Mouse (Mus musculus): Measurements from ENCODE around the gene Cilp. TPM values are rescaled to one million over a fixed set of nuclear protein-coding genes. Genes with fewer than 3 reads are reported as not detected.

Gene Cilp
- polyA plus RNA-seq, 1 experiment from 2014 or later = not detected

- Histone ChIP-seq H3K27ac (ENCODE audit: poor library complexity, severe bottlenecking) (no peak overlapping the region), H3K9me3 (replicated peaks) (no peaks in the 10 kb centered on the region), H3K4me1 (replicated peaks) (no peaks in the 10 kb centered on the region), H3K9ac (no peak overlapping the region), H3K4me2 (no peak overlapping the region), H3K4me3 (no peak overlapping the region), H3K27me3 (replicated peaks) (no peaks in the 10 kb centered on the region), H3K36me3 (peaks cover 40% of the 10 kb centered on the region)
- no peak for ATAC-seq (ENCODE audit: insufficient number of reproducible peaks, low FRiP score)
- 66% methylated on average over 3 of the region's 3 CpGs for WGBS
These were observed 30.2 kb upstream of the Cilp start for GRCm38 (mm10) chr9:65234734-65235133.

GRCm38 (mm10) chr9:65235601-65236000 lies 29.4 kb upstream of the Cilp start:
- Histone ChIP-seq H3K27ac (ENCODE audit: poor library complexity, severe bottlenecking) (no peak overlapping the region), H3K9ac (no peak overlapping the region), H3K36me3 (peaks cover 35% of the 10 kb centered on the region), H3K4me1 (replicated peaks) (no peaks in the 10 kb centered on the region), H3K4me2 (no peak overlapping the region), H3K9me3 (replicated peaks) (no peaks in the 10 kb centered on the region), H3K4me3 (no peak overlapping the region), H3K27me3 (replicated peaks) (no peaks in the 10 kb centered on the region)
- 31% methylated on average over 1 of the region's 1 CpGs for WGBS
- no peak for ATAC-seq (ENCODE audit: insufficient number of reproducible peaks, low FRiP score)

- H3K9ac ChIP-seq = no peak overlapping the region
- no peaks in the 10 kb centered on the region for H3K9me3 ChIP-seq (replicated peaks)
- peaks cover 31% of the 10 kb centered on the region for H3K36me3 ChIP-seq
- no peak overlapping the region for H3K27ac ChIP-seq (ENCODE audit: poor library complexity, severe bottlenecking)
- 72% methylated on average over 11 of the region's 11 CpGs for WGBS
- H3K4me2 ChIP-seq = no peak overlapping the region
- H3K4me1 ChIP-seq (replicated peaks) = no peaks in the 10 kb centered on the region
- H3K27me3 ChIP-seq (replicated peaks) = no peaks in the 10 kb centered on the region
- ATAC-seq (ENCODE audit: insufficient number of reproducible peaks, low FRiP score) = no peak
- no peak overlapping the region for H3K4me3 ChIP-seq
These were observed 27.4 kb upstream of the Cilp start for GRCm38 (mm10) chr9:65237616-65238015.

GRCm38 (mm10) chr9:65238191-65238760 lies 26.7 kb upstream of the Cilp start:
- Histone ChIP-seq H3K4me1 (replicated peaks) (no peaks in the 10 kb centered on the region), H3K4me2 (no peak overlapping the region), H3K36me3 (peaks cover 26% of the 10 kb centered on the region), H3K4me3 (no peak overlapping the region), H3K9me3 (replicated peaks) (no peaks in the 10 kb centered on the region), H3K9ac (no peak overlapping the region), H3K27me3 (replicated peaks) (no peaks in the 10 kb centered on the region), H3K27ac (ENCODE audit: poor library complexity, severe bottlenecking) (no peak overlapping the region)
- no peak for ATAC-seq (ENCODE audit: insufficient number of reproducible peaks, low FRiP score)
- 79% methylated on average over 13 of the region's 13 CpGs for WGBS

- no peaks in the 10 kb centered on the region for H3K9me3 ChIP-seq (replicated peaks)
- H3K4me1 ChIP-seq (replicated peaks) = peaks cover 2% of the 10 kb centered on the region; the same call in 1 of the 2 replicates
- no peak overlapping the region for H3K4me3 ChIP-seq
- H3K27ac ChIP-seq (ENCODE audit: poor library complexity, severe bottlenecking) = no peak overlapping the region
- 91% methylated on average over 4 of the region's 4 CpGs for WGBS
- H3K36me3 ChIP-seq = peaks cover 22% of the 10 kb centered on the region
- no peak for ATAC-seq (ENCODE audit: insufficient number of reproducible peaks, low FRiP score)
- H3K4me2 ChIP-seq = no peak overlapping the region
- no peaks in the 10 kb centered on the region for H3K27me3 ChIP-seq (replicated peaks)
- H3K9ac ChIP-seq = no peak overlapping the region
These were observed 25.8 kb upstream of the Cilp start for GRCm38 (mm10) chr9:65239176-65239575.

GRCm38 (mm10) chr9:65239731-65240130 lies 25.2 kb upstream of the Cilp start:
- ATAC-seq (ENCODE audit: insufficient number of reproducible peaks, low FRiP score) = no peak
- peaks cover 5% of the 10 kb centered on the region; the same call in 1 of the 2 replicates for H3K4me1 ChIP-seq (replicated peaks)
- 87% methylated on average over 5 of the region's 5 CpGs for WGBS

GRCm38 (mm10) chr9:65240587-65240986 lies 24.4 kb upstream of the Cilp start:
- ATAC-seq (ENCODE audit: insufficient number of reproducible peaks, low FRiP score) = no peak
- 90% methylated on average over 3 of the region's 3 CpGs for WGBS
- no peak overlapping the region for H3K4me2 ChIP-seq
- no peak overlapping the region for H3K4me3 ChIP-seq
- no peak overlapping the region for H3K27ac ChIP-seq (ENCODE audit: poor library complexity, severe bottlenecking)
- H3K27me3 ChIP-seq (replicated peaks) = no peaks in the 10 kb centered on the region
- H3K4me1 ChIP-seq (replicated peaks) = peaks cover 5% of the 10 kb centered on the region; the same call in 1 of the 2 replicates
- H3K9me3 ChIP-seq (replicated peaks) = no peaks in the 10 kb centered on the region
- H3K9ac ChIP-seq = no peak overlapping the region
- H3K36me3 ChIP-seq = peaks cover 14% of the 10 kb centered on the region

More at GRCm38 (mm10) chr9:65239731-65240130, 25.2 kb upstream of the Cilp start:
- Histone ChIP-seq H3K9ac (no peak overlapping the region), H3K4me2 (no peak overlapping the region), H3K27ac (ENCODE audit: poor library complexity, severe bottlenecking) (no peak overlapping the region), H3K9me3 (replicated peaks) (no peaks in the 10 kb centered on the region), H3K36me3 (peaks cover 17% of the 10 kb centered on the region), H3K4me3 (no peak overlapping the region), H3K27me3 (replicated peaks) (no peaks in the 10 kb centered on the region)

GRCm38 (mm10) chr9:65241973-65242372 lies 23.0 kb upstream of the Cilp start:
- Histone ChIP-seq H3K27ac (ENCODE audit: poor library complexity, severe bottlenecking) (no peak overlapping the region), H3K9ac (no peak overlapping the region), H3K36me3 (peaks cover 8% of the 10 kb centered on the region), H3K27me3 (replicated peaks) (no peaks in the 10 kb centered on the region), H3K9me3 (replicated peaks) (no peaks in the 10 kb centered on the region), H3K4me2 (no peak overlapping the region), H3K4me1 (replicated peaks) (peaks cover 5% of the 10 kb centered on the region; the same call in 1 of the 2 replicates), H3K4me3 (no peak overlapping the region)
- ATAC-seq (ENCODE audit: insufficient number of reproducible peaks, low FRiP score) = no peak
- WGBS = 60% methylated on average over 5 of the region's 5 CpGs

- Histone ChIP-seq H3K27ac (ENCODE audit: poor library complexity, severe bottlenecking) (no peak overlapping the region), H3K4me2 (no peak overlapping the region), H3K27me3 (replicated peaks) (no peaks in the 10 kb centered on the region), H3K4me3 (no peak overlapping the region), H3K36me3 (peaks cover 3% of the 10 kb centered on the region; the same call in 1 of the 2 replicates), H3K4me1 (replicated peaks) (peaks cover 11% of the 10 kb centered on the region), H3K9me3 (replicated peaks) (no peaks in the 10 kb centered on the region), H3K9ac (0 out of 2 replicates have a peak overlapping the region, but pooled peaks have one; percentile 17)
- WGBS = 53% methylated on average over 4 of the region's 4 CpGs
- no peak for ATAC-seq (ENCODE audit: insufficient number of reproducible peaks, low FRiP score)
These were observed 21.7 kb upstream of the Cilp start for GRCm38 (mm10) chr9:65243249-65243648.

GRCm38 (mm10) chr9:65244036-65244806 lies 20.8 kb upstream of the Cilp start:
- H3K9me3 ChIP-seq (replicated peaks) = no peaks in the 10 kb centered on the region
- 40% methylated on average over 9 of the region's 9 CpGs for WGBS
- H3K4me2 ChIP-seq = no peak overlapping the region
- no peak overlapping the region for H3K4me3 ChIP-seq
- no peak for ATAC-seq (ENCODE audit: insufficient number of reproducible peaks, low FRiP score)
- no peak overlapping the region for H3K9ac ChIP-seq
- H3K27me3 ChIP-seq (replicated peaks) = no peaks in the 10 kb centered on the region
- peaks cover 11% of the 10 kb centered on the region for H3K4me1 ChIP-seq (replicated peaks)
- H3K36me3 ChIP-seq = 0 out of 2 replicates have a peak, but pooled peaks cover 3% of the 10 kb centered on the region
- no peak overlapping the region for H3K27ac ChIP-seq (ENCODE audit: poor library complexity, severe bottlenecking)

GRCm38 (mm10) chr9:65247502-65248376 lies 17.2 kb upstream of the Cilp start:
- H3K4me1 ChIP-seq (replicated peaks) = peaks cover 11% of the 10 kb centered on the region
- no peaks in the 10 kb centered on the region for H3K27me3 ChIP-seq (replicated peaks)
- H3K9ac ChIP-seq = no peak overlapping the region
- no peak overlapping the region for H3K4me2 ChIP-seq
- H3K36me3 ChIP-seq = no peaks in the 10 kb centered on the region
- no peak overlapping the region for H3K27ac ChIP-seq (ENCODE audit: poor library complexity, severe bottlenecking)
- no peaks in the 10 kb centered on the region for H3K9me3 ChIP-seq (replicated peaks)
- WGBS = 59% methylated on average over 16 of the region's 16 CpGs
- 0 out of 2 replicates have a peak, but pooled peaks have one; percentile 23 for ATAC-seq (ENCODE audit: insufficient number of reproducible peaks, low FRiP score)
- H3K4me3 ChIP-seq = no peak overlapping the region
